Mouse (Mus musculus): ENCODE results near the gene Nudt8. TPM values are rescaled to one million over a fixed set of nuclear protein-coding genes. Genes with fewer than 3 reads are reported as not detected.
"Not testable (repeated sequence)": the region's sequence is repeated elsewhere in the genome, so short reads cannot be mapped to it uniquely, and the experiment has no call there.

Nudt8 gene
- total and polyA plus RNA-seq, 2 experiments from 2014 or later: 22.1 to 26.2 TPM

DNA sequence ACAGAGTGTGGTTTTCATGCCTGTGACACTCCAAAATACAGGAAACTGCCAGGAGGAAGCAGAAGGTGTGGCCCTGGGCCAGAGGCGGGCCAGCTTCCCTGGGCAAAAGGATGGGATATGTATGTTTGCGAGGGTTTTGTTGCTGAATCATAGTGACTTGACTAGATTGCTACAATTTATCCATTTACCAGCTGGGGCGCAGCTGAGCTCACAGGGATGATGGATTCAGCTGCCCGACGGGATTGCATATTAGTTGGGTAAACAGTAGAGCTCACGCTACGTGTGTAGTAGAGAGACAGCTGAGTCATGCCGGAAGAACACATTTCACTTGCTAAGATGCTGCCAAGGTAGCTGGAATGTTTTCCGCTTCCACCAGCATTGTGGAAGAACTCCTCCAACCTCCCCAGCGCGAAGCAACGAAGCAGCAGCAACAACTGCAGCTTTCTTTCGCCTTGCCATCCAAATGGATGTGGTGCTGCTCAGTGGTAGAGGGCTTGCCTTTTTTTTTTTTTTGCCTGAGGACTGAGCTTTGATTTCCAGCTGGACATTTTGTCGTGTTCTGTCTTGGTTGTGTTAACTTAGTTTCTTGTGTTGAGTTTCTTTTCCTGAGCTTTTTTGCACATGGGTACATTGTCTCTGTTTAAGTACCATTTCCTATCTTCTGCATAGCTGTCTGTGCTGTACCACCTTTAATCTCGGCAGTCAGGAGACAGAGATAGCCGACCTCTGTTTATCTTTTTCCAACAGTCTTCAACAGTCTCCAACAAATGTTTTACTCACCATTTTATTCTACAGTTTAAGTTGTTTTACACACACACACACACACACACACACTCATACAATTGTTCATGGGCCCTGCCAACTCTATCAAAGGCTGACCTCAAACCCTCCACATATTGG, 45.8 kb downstream of the Nudt8 start, which contains the start of gene Gstp2:
Gene Gstp2 (minus strand): TSS at position 58 of the 900 bp plus-strand sequence.
- ATAC-seq (ENCODE audit: low FRiP score): peak; percentile 34; the same call in 1 of the 2 replicates
- peak; percentile 80 for DNase-seq (ENCODE audit: low spot score)
- H3K4me3 ChIP-seq (ENCODE audit: low read depth, low read length): no peak within 1 kb of the TSS
- no peaks in the 10 kb centered on the region for H3K4me1 ChIP-seq (ENCODE audit: insufficient read depth, low read length)
- no peaks in the 10 kb centered on the region for H3K27me3 ChIP-seq (ENCODE audit: insufficient read depth, low read length)
- no peaks in the 10 kb centered on the region for H3K9me3 ChIP-seq (ENCODE audit: low read length)
- peak; percentile 65 for TF ChIP-seq CTCF (IDR thresholded peaks at IDR 0.05)
- H3K27ac ChIP-seq (ENCODE audit: low read depth, low read length): no peak within 1 kb of the TSS
- H3K36me3 ChIP-seq (ENCODE audit: insufficient read depth, low read length): no peaks in the 10 kb centered on the region
- H3K9ac ChIP-seq (replicated peaks; ENCODE audit: low read length, poor library complexity, severe bottlenecking): no peak within 1 kb of the TSS
- WGBS: 54% methylated on average over 16 of the region's 16 CpGs
- peak within 1 kb of the TSS; percentile 15; the same call in 1 of the 2 replicates for H3K4me2 ChIP-seq (ENCODE audit: low read depth, low read length, poor library complexity, severe bottlenecking)

DNA sequence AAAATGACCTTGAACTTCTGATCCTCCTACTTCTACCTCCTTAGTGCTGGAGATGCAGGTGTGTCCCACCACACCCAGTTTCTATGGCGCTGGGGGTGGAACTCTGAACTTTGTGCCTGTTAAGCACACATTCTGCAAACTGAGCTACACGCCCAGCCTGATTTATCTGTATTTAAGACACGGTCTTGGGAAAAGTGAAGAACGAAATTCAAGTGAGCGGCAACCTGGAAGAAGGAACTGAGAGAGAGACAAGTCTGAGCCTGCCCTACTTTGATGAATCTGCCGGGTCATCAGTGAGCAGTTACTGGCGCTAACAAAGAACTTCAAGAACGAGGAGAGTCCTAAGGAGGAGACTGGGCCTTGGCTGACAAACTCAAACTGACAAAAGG, 46.5 kb downstream of the Nudt8 start:
- Histone ChIP-seq H3K27ac (ENCODE audit: low read depth, low read length) (no peak overlapping the region), H3K4me1 (ENCODE audit: insufficient read depth, low read length) (no peaks in the 10 kb centered on the region), H3K4me3 (ENCODE audit: low read depth, low read length) (no peak overlapping the region), H3K36me3 (ENCODE audit: insufficient read depth, low read length) (no peaks in the 10 kb centered on the region), H3K9ac (replicated peaks; ENCODE audit: low read length, poor library complexity, severe bottlenecking) (no peak overlapping the region), H3K9me3 (ENCODE audit: low read length) (no peaks in the 10 kb centered on the region), H3K27me3 (ENCODE audit: insufficient read depth, low read length) (no peaks in the 10 kb centered on the region), H3K4me2 (ENCODE audit: low read depth, low read length, poor library complexity, severe bottlenecking) (no peak overlapping the region)
- ATAC-seq (ENCODE audit: low FRiP score) (no peak), DNase-seq (ENCODE audit: low spot score) (no peak)
- TF ChIP-seq CTCF (IDR thresholded peaks at IDR 0.05): no peak
- WGBS: 82% methylated on average over 8 of the region's 8 CpGs

DNA sequence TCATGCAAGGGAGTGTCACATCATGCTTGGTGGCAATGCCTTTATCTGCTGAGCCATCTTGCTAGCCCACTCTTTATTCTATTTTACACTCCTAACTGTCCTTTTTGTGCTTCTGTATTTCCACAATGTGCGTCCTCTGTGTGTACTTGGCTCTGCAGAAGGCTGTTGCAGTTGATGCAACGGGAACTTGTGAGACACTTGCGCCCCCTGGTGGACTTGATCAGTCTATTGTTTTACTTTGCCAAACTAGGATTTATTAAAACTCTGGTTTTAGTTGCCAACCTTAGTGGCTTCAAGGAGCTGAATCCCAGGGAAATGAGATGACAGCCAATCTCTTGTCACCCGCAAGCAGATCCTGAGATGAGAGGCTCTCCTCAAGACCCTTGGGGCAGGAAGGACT, 47.5 kb downstream of the Nudt8 start:
- Histone ChIP-seq H3K36me3 (ENCODE audit: insufficient read depth, low read length) (no peaks in the 10 kb centered on the region), H3K4me1 (ENCODE audit: insufficient read depth, low read length) (no peaks in the 10 kb centered on the region), H3K27ac (ENCODE audit: low read depth, low read length) (no peak overlapping the region), H3K4me2 (ENCODE audit: low read depth, low read length, poor library complexity, severe bottlenecking) (no peak overlapping the region), H3K4me3 (ENCODE audit: low read depth, low read length) (no peak overlapping the region), H3K9me3 (ENCODE audit: low read length) (no peaks in the 10 kb centered on the region), H3K9ac (replicated peaks; ENCODE audit: low read length, poor library complexity, severe bottlenecking) (no peak overlapping the region), H3K27me3 (ENCODE audit: insufficient read depth, low read length) (no peaks in the 10 kb centered on the region)
- DNase-seq (ENCODE audit: low spot score) (peak; percentile 85), ATAC-seq (ENCODE audit: low FRiP score) (no peak)
- WGBS: 11% methylated on average over 4 of the region's 4 CpGs
- TF ChIP-seq CTCF (IDR thresholded peaks at IDR 0.05): peak; percentile 83

DNA sequence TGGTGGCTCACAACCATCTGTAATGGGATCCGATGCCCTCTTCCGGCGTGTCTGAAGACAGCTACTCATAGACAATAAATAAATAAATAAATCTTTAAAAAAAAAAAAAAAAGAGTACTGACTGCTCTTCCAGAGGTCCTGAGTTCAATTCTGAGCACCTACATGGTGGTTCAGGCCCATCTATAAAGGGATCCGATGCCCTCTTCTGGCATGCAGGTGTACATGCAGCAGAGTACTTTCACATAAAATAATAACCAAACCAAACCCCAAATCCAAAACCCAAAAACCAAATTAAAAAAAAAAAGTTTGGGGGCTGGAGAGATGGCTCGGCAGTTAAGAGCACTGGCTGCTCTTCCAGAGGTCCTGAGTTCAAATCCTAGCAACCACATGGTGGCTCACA, 48.7 kb downstream of the Nudt8 start:
- not testable (repeated sequence) for H3K9me3 ChIP-seq (ENCODE audit: low read length); DNase-seq (ENCODE audit: low spot score); H3K27me3 ChIP-seq (ENCODE audit: insufficient read depth, low read length); H3K27ac ChIP-seq (ENCODE audit: low read depth, low read length); H3K36me3 ChIP-seq (ENCODE audit: insufficient read depth, low read length); H3K4me2 ChIP-seq (ENCODE audit: low read depth, low read length, poor library complexity, severe bottlenecking); H3K9ac ChIP-seq (replicated peaks; ENCODE audit: low read length, poor library complexity, severe bottlenecking); H3K4me3 ChIP-seq (ENCODE audit: low read depth, low read length); ATAC-seq (ENCODE audit: low FRiP score); H3K4me1 ChIP-seq (ENCODE audit: insufficient read depth, low read length)
- whole genome bisulfite sequencing: 91% methylated on average over 5 of the region's 5 CpGs

DNA sequence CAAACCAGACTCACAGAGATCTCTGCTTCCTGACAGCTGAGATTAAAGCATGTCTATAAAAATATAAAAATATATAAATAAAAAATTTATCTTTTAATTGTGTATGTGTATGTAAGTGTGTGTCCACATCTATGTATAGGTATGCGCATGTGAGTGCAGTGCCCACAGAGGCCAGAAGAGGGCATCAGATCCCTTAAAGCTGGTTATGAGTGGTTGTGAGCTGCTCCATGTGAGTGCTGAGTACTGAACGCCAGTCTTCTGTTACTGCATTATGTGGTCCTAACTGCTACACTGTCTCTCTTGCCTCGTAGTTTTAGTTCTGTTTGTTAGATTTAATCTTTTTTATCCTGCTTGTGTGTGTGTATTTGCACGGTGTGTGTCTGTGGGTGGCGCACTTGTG, 50.6 kb downstream of the Nudt8 start:
- no peaks in the 10 kb centered on the region for H3K36me3 ChIP-seq (ENCODE audit: insufficient read depth, low read length)
- no peak overlapping the region for H3K27ac ChIP-seq (ENCODE audit: low read depth, low read length)
- no peak overlapping the region for H3K9ac ChIP-seq (replicated peaks; ENCODE audit: low read length, poor library complexity, severe bottlenecking)
- H3K9me3 ChIP-seq (ENCODE audit: low read length): no peaks in the 10 kb centered on the region
- H3K27me3 ChIP-seq (ENCODE audit: insufficient read depth, low read length): no peaks in the 10 kb centered on the region
- no peaks in the 10 kb centered on the region for H3K4me1 ChIP-seq (ENCODE audit: insufficient read depth, low read length)
- ATAC-seq (ENCODE audit: low FRiP score): no peak
- peak; percentile 16; the same call in 1 of the 2 replicates for TF ChIP-seq CTCF (IDR thresholded peaks at IDR 0.05)
- no peak overlapping the region for H3K4me3 ChIP-seq (ENCODE audit: low read depth, low read length)
- 90% methylated on average over 5 of the region's 5 CpGs for WGBS
- no peak for DNase-seq (ENCODE audit: low spot score)
- H3K4me2 ChIP-seq (ENCODE audit: low read depth, low read length, poor library complexity, severe bottlenecking): no peak overlapping the region

Other genes starting within 250 kb of the Nudt8 start
Only the 30 nearest of the 32 such genes appear.
- 62.7 and 69.1 TPM in 2 replicates for gene Chka, start 148.8 kb upstream of the Nudt8 start, total RNA-seq (2014; rRNA removed)
- gene Chka, start 148.8 kb upstream of the Nudt8 start, polyA plus RNA-seq (2015; fragmentation: Nextera tagmentation; extraction: Ambion mirVana): 49.6 and 56.3 TPM in 2 replicates
- 26.0 and 37.5 TPM in 2 replicates for gene Tcirg1, start 93.4 kb upstream of the Nudt8 start, total RNA-seq (2014; rRNA removed)
- gene Tcirg1, start 93.4 kb upstream of the Nudt8 start, polyA plus RNA-seq (2015; fragmentation: Nextera tagmentation; extraction: Ambion mirVana): 13.2 and 14.1 TPM in 2 replicates
- gene Ndufs8, start 87.8 kb upstream of the Nudt8 start, total RNA-seq (2014; rRNA removed): 165 and 197 TPM in 2 replicates
- 292 and 333 TPM in 2 replicates for gene Ndufs8, start 87.8 kb upstream of the Nudt8 start, polyA plus RNA-seq (2015; fragmentation: Nextera tagmentation; extraction: Ambion mirVana)
- 1.3 and 3.7 TPM in 2 replicates for gene Aldh3b1, start 70.8 kb upstream of the Nudt8 start, total RNA-seq (2014; rRNA removed)
- 2.1 and 2.8 TPM in 2 replicates for gene Aldh3b1, start 70.8 kb upstream of the Nudt8 start, polyA plus RNA-seq (2015; fragmentation: Nextera tagmentation; extraction: Ambion mirVana)
- gene Unc93b1, start 65.4 kb upstream of the Nudt8 start, total RNA-seq (2014; rRNA removed): 13.0 and 23.2 TPM in 2 replicates
- gene Unc93b1, start 65.4 kb upstream of the Nudt8 start, polyA plus RNA-seq (2015; fragmentation: Nextera tagmentation; extraction: Ambion mirVana): 11.2 and 12.4 TPM in 2 replicates
- not detected in 2 replicates for gene Aldh3b3, start 41.9 kb upstream of the Nudt8 start, total RNA-seq (2014; rRNA removed)
- gene Aldh3b3, start 41.9 kb upstream of the Nudt8 start, polyA plus RNA-seq (2015; fragmentation: Nextera tagmentation; extraction: Ambion mirVana): not detected in 2 replicates
- 2.4 and 2.8 TPM in 2 replicates for gene Aldh3b2, start 28.3 kb upstream of the Nudt8 start, total RNA-seq (2014; rRNA removed)
- 2.6 TPM in 2 replicates for gene Aldh3b2, start 28.3 kb upstream of the Nudt8 start, polyA plus RNA-seq (2015; fragmentation: Nextera tagmentation; extraction: Ambion mirVana)
- gene Acy3, start 14.0 kb upstream of the Nudt8 start, total RNA-seq (2014; rRNA removed): 2.5 and 3.0 TPM in 2 replicates
- 2.6 and 3.5 TPM in 2 replicates for gene Acy3, start 14.0 kb upstream of the Nudt8 start, polyA plus RNA-seq (2015; fragmentation: Nextera tagmentation; extraction: Ambion mirVana)
- not detected in 2 replicates for gene Tbx10, start 7.8 kb upstream of the Nudt8 start, total RNA-seq (2014; rRNA removed)
- gene Tbx10, start 7.8 kb upstream of the Nudt8 start, polyA plus RNA-seq (2015; fragmentation: Nextera tagmentation; extraction: Ambion mirVana): not detected in 2 replicates
- 3.5 and 4.0 TPM in 2 replicates for gene Gm49405, start within 50 bp of the Nudt8 start, total RNA-seq (2014; rRNA removed)
- gene Gm49405, start within 50 bp of the Nudt8 start, polyA plus RNA-seq (2015; fragmentation: Nextera tagmentation; extraction: Ambion mirVana): 2.7 and 3.0 TPM in 2 replicates
- gene Doc2g, start 2.7 kb downstream of the Nudt8 start, total RNA-seq (2014; rRNA removed): 8.8 and 13.4 TPM in 2 replicates
- gene Doc2g, start 2.7 kb downstream of the Nudt8 start, polyA plus RNA-seq (2015; fragmentation: Nextera tagmentation; extraction: Ambion mirVana): 5.4 and 5.5 TPM in 2 replicates
- 137 and 237 TPM in 2 replicates for gene Ndufv1, start 12.2 kb downstream of the Nudt8 start, total RNA-seq (2014; rRNA removed)
- 271 and 281 TPM in 2 replicates for gene Ndufv1, start 12.2 kb downstream of the Nudt8 start, polyA plus RNA-seq (2015; fragmentation: Nextera tagmentation; extraction: Ambion mirVana)
- gene Gstp1, start 37.4 kb downstream of the Nudt8 start, total RNA-seq (2014; rRNA removed): 268 and 350 TPM in 2 replicates
- gene Gstp1, start 37.4 kb downstream of the Nudt8 start, polyA plus RNA-seq (2015; fragmentation: Nextera tagmentation; extraction: Ambion mirVana): 665 and 685 TPM in 2 replicates
- gene Gstp2, start 45.4 kb downstream of the Nudt8 start, total RNA-seq (2014; rRNA removed): 3.6 TPM in 1 of 2 replicates, not detected in the other
- gene Gstp2, start 45.4 kb downstream of the Nudt8 start, polyA plus RNA-seq (2015; fragmentation: Nextera tagmentation; extraction: Ambion mirVana): 2.4 and 4.1 TPM in 2 replicates
- not detected in 2 replicates for gene Gstp3, start 59.0 kb downstream of the Nudt8 start, total RNA-seq (2014; rRNA removed)
- gene Gstp3, start 59.0 kb downstream of the Nudt8 start, polyA plus RNA-seq (2015; fragmentation: Nextera tagmentation; extraction: Ambion mirVana): not detected in 2 replicates
- not detected in 2 replicates for gene Cabp2, start 81.0 kb downstream of the Nudt8 start, total RNA-seq (2014; rRNA removed)
- gene Cabp2, start 81.0 kb downstream of the Nudt8 start, polyA plus RNA-seq (2015; fragmentation: Nextera tagmentation; extraction: Ambion mirVana): not detected in 2 replicates
- 37.4 and 45.6 TPM in 2 replicates for gene Cdk2ap2, start 96.6 kb downstream of the Nudt8 start, total RNA-seq (2014; rRNA removed)
- 60.5 and 64.2 TPM in 2 replicates for gene Cdk2ap2, start 96.6 kb downstream of the Nudt8 start, polyA plus RNA-seq (2015; fragmentation: Nextera tagmentation; extraction: Ambion mirVana)
- gene Pitpnm1, start 99.4 kb downstream of the Nudt8 start, total RNA-seq (2014; rRNA removed): 162 and 187 TPM in 2 replicates
- 127 and 134 TPM in 2 replicates for gene Pitpnm1, start 99.4 kb downstream of the Nudt8 start, polyA plus RNA-seq (2015; fragmentation: Nextera tagmentation; extraction: Ambion mirVana)
- gene Aip, start 125.3 kb downstream of the Nudt8 start, total RNA-seq (2014; rRNA removed): 29.8 and 49.9 TPM in 2 replicates
- gene Aip, start 125.3 kb downstream of the Nudt8 start, polyA plus RNA-seq (2015; fragmentation: Nextera tagmentation; extraction: Ambion mirVana): 87.7 and 97.6 TPM in 2 replicates
- gene Gpr152, start 139.2 kb downstream of the Nudt8 start, total RNA-seq (2014; rRNA removed): 0.16 TPM in 1 of 2 replicates, not detected in the other
- not detected in 2 replicates for gene Gpr152, start 139.2 kb downstream of the Nudt8 start, polyA plus RNA-seq (2015; fragmentation: Nextera tagmentation; extraction: Ambion mirVana)
- gene Cabp4, start 143.5 kb downstream of the Nudt8 start, total RNA-seq (2014; rRNA removed): not detected in 2 replicates
- 0.20 and 0.36 TPM in 2 replicates for gene Cabp4, start 143.5 kb downstream of the Nudt8 start, polyA plus RNA-seq (2015; fragmentation: Nextera tagmentation; extraction: Ambion mirVana)
- 96.1 and 116 TPM in 2 replicates for gene Coro1b, start 148.0 kb downstream of the Nudt8 start, total RNA-seq (2014; rRNA removed)
- gene Coro1b, start 148.0 kb downstream of the Nudt8 start, polyA plus RNA-seq (2015; fragmentation: Nextera tagmentation; extraction: Ambion mirVana): 95.2 and 104 TPM in 2 replicates
- gene Ptprcap, start 153.0 kb downstream of the Nudt8 start, total RNA-seq (2014; rRNA removed): 0.38 TPM in 1 of 2 replicates, not detected in the other
- 0.28 TPM in 1 of 2 replicates, not detected in the other for gene Ptprcap, start 153.0 kb downstream of the Nudt8 start, polyA plus RNA-seq (2015; fragmentation: Nextera tagmentation; extraction: Ambion mirVana)
- 23.5 and 25.2 TPM in 2 replicates for gene Rps6kb2, start 162.8 kb downstream of the Nudt8 start, total RNA-seq (2014; rRNA removed)
- 58.2 and 62.8 TPM in 2 replicates for gene Rps6kb2, start 162.8 kb downstream of the Nudt8 start, polyA plus RNA-seq (2015; fragmentation: Nextera tagmentation; extraction: Ambion mirVana)
- 4.4 and 6.6 TPM in 2 replicates for gene Carns1, start 174.9 kb downstream of the Nudt8 start, total RNA-seq (2014; rRNA removed)
- 6.7 and 6.9 TPM in 2 replicates for gene Carns1, start 174.9 kb downstream of the Nudt8 start, polyA plus RNA-seq (2015; fragmentation: Nextera tagmentation; extraction: Ambion mirVana)
- 0.49 and 1.9 TPM in 2 replicates for gene Tbc1d10c, start 190.7 kb downstream of the Nudt8 start, total RNA-seq (2014; rRNA removed)
- gene Tbc1d10c, start 190.7 kb downstream of the Nudt8 start, polyA plus RNA-seq (2015; fragmentation: Nextera tagmentation; extraction: Ambion mirVana): 1.2 and 1.6 TPM in 2 replicates
- gene Ppp1ca, start 191.5 kb downstream of the Nudt8 start, total RNA-seq (2014; rRNA removed): 535 and 592 TPM in 2 replicates
- 510 and 531 TPM in 2 replicates for gene Ppp1ca, start 191.5 kb downstream of the Nudt8 start, polyA plus RNA-seq (2015; fragmentation: Nextera tagmentation; extraction: Ambion mirVana)
- 18.0 and 22.8 TPM in 2 replicates for gene Rad9a, start 201.1 kb downstream of the Nudt8 start, total RNA-seq (2014; rRNA removed)
- 14.7 and 17.0 TPM in 2 replicates for gene Rad9a, start 201.1 kb downstream of the Nudt8 start, polyA plus RNA-seq (2015; fragmentation: Nextera tagmentation; extraction: Ambion mirVana)
- 0.99 and 1.2 TPM in 2 replicates for gene Clcf1, start 213.7 kb downstream of the Nudt8 start, total RNA-seq (2014; rRNA removed)
- gene Clcf1, start 213.7 kb downstream of the Nudt8 start, polyA plus RNA-seq (2015; fragmentation: Nextera tagmentation; extraction: Ambion mirVana): 0.28 and 0.44 TPM in 2 replicates
- gene AC109138.7, start 213.8 kb downstream of the Nudt8 start, total RNA-seq (2014; rRNA removed): not detected in 2 replicates
- not detected in 2 replicates for gene AC109138.7, start 213.8 kb downstream of the Nudt8 start, polyA plus RNA-seq (2015; fragmentation: Nextera tagmentation; extraction: Ambion mirVana)

Measured in midbrain, postnatal 0 days (tissue).